Mouse (Mus musculus): ENCODE measurements around the gene Mmp14.

GRCm38 (mm10) chr14:54401723-54402122 lies 29.7 kb upstream of the Mmp14 start:
- TF ChIP-seq POLR2A (IDR thresholded peaks at IDR 0.05; ENCODE audit: borderline replicate concordance, low read depth, low read length) (no peak), CTCF (IDR thresholded peaks at IDR 0.05; ENCODE audit: low read depth, low read length) (no peak)

All from bone marrow macrophage, adult 2 months (primary cell).